ENCODE assay signal across 18 mouse cellular contexts in the genomic region with DNA sequence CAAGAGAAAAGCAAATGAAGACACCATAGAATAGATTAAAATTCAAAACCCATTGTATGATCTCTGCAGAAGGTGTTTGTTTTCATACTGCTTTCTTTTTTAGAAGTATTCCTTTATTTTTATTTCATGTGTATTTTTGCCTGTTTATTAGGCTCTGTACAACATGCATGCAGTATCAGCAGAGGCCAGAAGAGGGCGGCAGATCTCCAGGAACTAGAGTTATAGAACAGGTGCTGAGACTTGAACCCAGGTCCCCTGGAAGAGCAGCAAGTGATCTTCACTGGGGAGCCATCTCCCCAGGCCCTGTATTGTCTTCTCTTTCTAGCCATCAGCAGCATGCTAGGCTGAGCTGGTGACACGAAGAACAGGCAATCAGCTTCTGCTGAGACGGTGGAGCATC. TPM values are rescaled to one million over a fixed set of nuclear protein-coding genes. Genes with fewer than 3 reads are reported as not detected.
A peak's percentile ranks its signal among the peaks of the same experiment; 100 is the strongest.
DNase-seq lines count a peak whose midpoint lies in the region; ATAC-seq and TF ChIP-seq lines count a peak whose summit lies in the region.
"Had no signal": no experiment of that assay in that cellular context is flagged by ENCODE, and none has a peak within 500 bp of the region (broad histone marks: within the 10 kb centered on the region; RNA-seq: fewer than 3 reads in every experiment).

No protein-coding gene starts in this region.

- H3K4me3 ChIP-seq in liver, embryonic 14.5 days (ENCODE audit: insufficient read depth in 1 of 2, low read depth in 2 of 2, low read length in 2 of 2): no peak overlapping the region
- H3K4me3 ChIP-seq in liver, embryonic 11.5 days (ENCODE audit: low read depth, low read length): no peak overlapping the region
- no peak overlapping the region for H3K4me3 ChIP-seq in CH12.LX (replicated peaks in 1 of 3; ENCODE audit: low read depth in 2 of 3, low read length in 2 of 3, poor library complexity in 1 of 3)
- H3K4me3 ChIP-seq: hindbrain, embryonic 13.5 days; midbrain, embryonic 15.5 days; stomach, embryonic 15.5 days had no signal

- dilution Hi-C loops in CH12.LX (cut with MboI; ENCODE audit: extremely low pct_ligation_motif_present, extremely low pct_unique_long_range_greater_than_20kb, low sequenced_read_pairs): no loop called here

- ATAC-seq in liver, embryonic 14.5 days (ENCODE audit: insufficient read depth): no peak
- ATAC-seq in liver, embryonic 11.5 days (replicated peaks; ENCODE audit: low FRiP score): no peak
- ATAC-seq: CD4-positive, CD25-positive, alpha-beta regulatory T cell, adult 4 months; forebrain, embryonic 16.5 days; midbrain, embryonic 15.5 days had no signal

- no peak for TF ChIP-seq POLR2A in CH12.LX (IDR thresholded peaks at IDR 0.05; ENCODE audit: low read depth, low read length)

- TF ChIP-seq EP300 in liver, embryonic 14.5 days (IDR thresholded peaks at IDR 0.05; ENCODE audit: low read depth): no peak
- TF ChIP-seq EP300 in CH12.LX (IDR thresholded peaks at IDR 0.05; ENCODE audit: low read length): no peak

- no peaks in the 10 kb centered on the region for H3K27me3 ChIP-seq in liver, embryonic 14.5 days (ENCODE audit: control insufficient read depth, insufficient read depth, low read length)
- no peaks in the 10 kb centered on the region for H3K27me3 ChIP-seq in liver, embryonic 11.5 days (replicated peaks; ENCODE audit: control insufficient read depth, insufficient read depth, low read length)
- H3K27me3 ChIP-seq in CH12.LX (replicated peaks): no peaks in the 10 kb centered on the region
- H3K27me3 ChIP-seq: hindbrain, embryonic 13.5 days; midbrain, embryonic 15.5 days; stomach, embryonic 15.5 days had no signal

- H3K4me2 ChIP-seq in liver, embryonic 14.5 days (ENCODE audit: low read depth): no peak overlapping the region
- no peak overlapping the region for H3K4me2 ChIP-seq in liver, embryonic 11.5 days
- no peak overlapping the region for H3K4me2 ChIP-seq in CH12.LX (ENCODE audit: insufficient read depth, low read depth, poor library complexity, severe bottlenecking)
- H3K4me2 ChIP-seq: hindbrain, embryonic 13.5 days; midbrain, embryonic 15.5 days; stomach, embryonic 15.5 days had no signal

- TF ChIP-seq RAD21 in CH12.LX (IDR thresholded peaks at IDR 0.05; ENCODE audit: low read depth, low read length): peak; percentile 14

- H3K36me3 ChIP-seq in liver, embryonic 14.5 days (replicated peaks; ENCODE audit: control insufficient read depth, insufficient read depth, low read depth): no peaks in the 10 kb centered on the region
- no peaks in the 10 kb centered on the region for H3K36me3 ChIP-seq in liver, embryonic 11.5 days (ENCODE audit: control insufficient read depth, insufficient read depth, low read length)
- H3K36me3 ChIP-seq in CH12.LX (replicated peaks in 1 of 2; ENCODE audit: control insufficient read depth in 1 of 2, insufficient read depth in 1 of 2, low read length in 1 of 2): no peaks in the 10 kb centered on the region
- H3K36me3 ChIP-seq: hindbrain, embryonic 13.5 days; midbrain, embryonic 15.5 days; stomach, embryonic 15.5 days had no signal

- in situ Hi-C loops in CH12.LX (cut with MboI; ENCODE audit: low pct_ligation_motif_present, low pct_unique_long_range_greater_than_20kb, low sequenced_read_pairs): no loop called here

- H3K79me2 ChIP-seq in CH12.LX (replicated peaks; ENCODE audit: control insufficient read depth, extremely low read depth, insufficient read depth, poor library complexity, severe bottlenecking): no peaks in the 10 kb centered on the region

- 61% methylated on average over 3 of the region's 3 CpGs for WGBS in liver, embryonic 14.5 days (ENCODE audit: insufficient replicate concordance)
- 64% methylated on average over 3 of the region's 3 CpGs for WGBS in liver, embryonic 11.5 days

- H3K4me1 ChIP-seq in liver, embryonic 14.5 days (replicated peaks; ENCODE audit: control insufficient read depth in 2 of 2, insufficient read depth in 2 of 2, low read length in 1 of 2): no peaks in the 10 kb centered on the region
- no peaks in the 10 kb centered on the region for H3K4me1 ChIP-seq in liver, embryonic 11.5 days (replicated peaks; ENCODE audit: control insufficient read depth, insufficient read depth, low read length)
- no peaks in the 10 kb centered on the region for H3K4me1 ChIP-seq in CH12.LX (ENCODE audit: control insufficient read depth in 1 of 2, insufficient read depth in 2 of 2)
- H3K4me1 ChIP-seq: hindbrain, embryonic 13.5 days; midbrain, embryonic 15.5 days had no signal

- no peak overlapping the region for H3K27ac ChIP-seq in liver, embryonic 14.5 days
- H3K27ac ChIP-seq in liver, embryonic 11.5 days (ENCODE audit: low read depth, low read length): no peak overlapping the region
- H3K27ac ChIP-seq in CH12.LX (ENCODE audit: insufficient read depth, low read depth): no peak overlapping the region
- H3K27ac ChIP-seq: hindbrain, embryonic 13.5 days; midbrain, embryonic 15.5 days; stomach, embryonic 15.5 days had no signal

- TF ChIP-seq CTCF in liver, embryonic 14.5 days (IDR thresholded peaks at IDR 0.05; ENCODE audit: low read depth): peak; percentile 49; the same call in 1 of the 2 replicates
- TF ChIP-seq CTCF in CH12.LX (conservative IDR thresholded peaks at IDR 0.05 in 1 of 2, IDR thresholded peaks at IDR 0.05 in 1 of 2; ENCODE audit: low read depth in 2 of 2, low read length in 2 of 2): peak in 1 of 2 experiments; percentile 34; a peak in 2 of 4 replicates

- intact Hi-C loops in heart, postnatal 14 days (cut with DNase I): no loop called here

- no peaks in the 10 kb centered on the region for H3K9me3 ChIP-seq in liver, embryonic 14.5 days (ENCODE audit: control insufficient read depth, low read length)
- 0 out of 2 replicates have a peak, but pooled peaks cover 2% of the 10 kb centered on the region for H3K9me3 ChIP-seq in liver, embryonic 11.5 days (ENCODE audit: control insufficient read depth, low read length)
- peaks cover 19% of the 10 kb centered on the region for H3K9me3 ChIP-seq in CH12.LX (replicated peaks; ENCODE audit: low read length)
- H3K9me3 ChIP-seq: midbrain, embryonic 15.5 days; stomach, embryonic 15.5 days had no signal

- no peak overlapping the region for H3K9ac ChIP-seq in liver, embryonic 14.5 days (replicated peaks)
- H3K9ac ChIP-seq in liver, embryonic 11.5 days (ENCODE audit: low read depth, low read length): no peak overlapping the region
- H3K9ac ChIP-seq in CH12.LX (ENCODE audit: insufficient read depth, low read depth): no peak overlapping the region
- H3K9ac ChIP-seq: hindbrain, embryonic 13.5 days; midbrain, embryonic 15.5 days; stomach, embryonic 15.5 days had no signal

- no peak for DNase-seq in liver, embryonic 14.5 days (ENCODE audit: low read depth in 3 of 3, low spot score in 3 of 3)
- DNase-seq in liver, embryonic 11.5 days (ENCODE audit: low spot score): no peak
- DNase-seq in A20 (ENCODE audit: low read depth, low spot score): peak; percentile 23
- DNase-seq in CH12.LX (ENCODE audit: extremely low read depth): no peak
- peak; percentile 69 for DNase-seq in R1 (ENCODE audit: low read depth, low spot score)
- DNase-seq in adrenal gland, adult 8-10 months: no peak
- DNase-seq in heart, postnatal 14 days: no peak
- no peak for DNase-seq in urinary bladder, postnatal 4 days (ENCODE audit: low spot score in 2 of 2)
- DNase-seq: adrenal gland, postnatal 10 days; cerebellum, adult 11-12 months; heart, adult 18-20 months; layer of hippocampus, adult 9-11 months; lung, adult 2 months had no signal

TF ChIP-seq in CH12.LX, 34 proteins besides CTCF, POLR2A, EP300 and RAD21:
- no peak for TF ChIP-seq GABPA (IDR thresholded peaks at IDR 0.05; ENCODE audit: insufficient replicate concordance, low read depth, low read length)
- TF ChIP-seq BHLHE40 (IDR thresholded peaks at IDR 0.05; ENCODE audit: low read depth, low read length): no peak
- TF ChIP-seq CHD2 (IDR thresholded peaks at IDR 0.05; ENCODE audit: low read length): no peak
- TF ChIP-seq SMC3 (IDR thresholded peaks at IDR 0.05; ENCODE audit: low read depth, low read length): no peak
- no peak for TF ChIP-seq ETS1 (conservative IDR thresholded peaks at IDR 0.05; ENCODE audit: low read depth, low read length)
- no peak for TF ChIP-seq MYC (IDR thresholded peaks at IDR 0.05; ENCODE audit: low read depth, low read length)
- no peak for TF ChIP-seq MXI1 (IDR thresholded peaks at IDR 0.05; ENCODE audit: low read depth, low read length)
- no peak for TF ChIP-seq USF2 (conservative IDR thresholded peaks at IDR 0.05; ENCODE audit: low read depth, low read length)
- no peak for TF ChIP-seq MEF2A (IDR thresholded peaks at IDR 0.05; ENCODE audit: borderline replicate concordance, low read depth, low read length)
- no peak for TF ChIP-seq ZC3H11A (IDR thresholded peaks at IDR 0.05; ENCODE audit: low read depth, low read length)
- TF ChIP-seq UBTF (IDR thresholded peaks at IDR 0.05; ENCODE audit: low read depth, low read length): no peak
- no peak for TF ChIP-seq USF1 (IDR thresholded peaks at IDR 0.05; ENCODE audit: low read depth, low read length)
- no peak for TF ChIP-seq HCFC1 (IDR thresholded peaks at IDR 0.05; ENCODE audit: low read depth, low read length)
- TF ChIP-seq TCF12 (IDR thresholded peaks at IDR 0.05; ENCODE audit: low read depth, low read length): no peak
- no peak for TF ChIP-seq TBP (conservative IDR thresholded peaks at IDR 0.05; ENCODE audit: low read depth, low read length)

RNA-seq across cellular contexts. Expression of a gene that starts 45.9 kb away (rescaled TPM):
- polyA plus RNA-seq in liver, embryonic 14.5 days (2012; rRNA removed): 2.7 and 2.9 TPM in 2 replicates
- 5.6 and 6.6 TPM in 2 replicates for polyA plus RNA-seq in liver, embryonic 14.5 days (2014; fragmentation: Nextera tagmentation; extraction: Ambion mirVana)
- 19.3 and 20.0 TPM in 2 replicates for polyA plus RNA-seq in liver, embryonic 11.5 days (2014; fragmentation: Nextera tagmentation; extraction: Ambion mirVana)
- 8.5 and 9.3 TPM in 2 replicates for total RNA-seq in CH12.LX (2012; rRNA removed)
- 13.3 and 13.6 TPM in 2 replicates for total RNA-seq in CH12.LX (2014; rRNA removed)
- 9.7 and 13.4 TPM in 2 replicates for polyA plus RNA-seq in CH12.LX (2012; ENCODE audit: insufficient read length, low read depth)
- total RNA-seq in adrenal gland, adult 8-10 months (2022): 10 to 100 TPM; 43.1 to 58.7 (median 48.4) TPM
- 10 to 100 TPM; 40.1 to 42.0 TPM for total RNA-seq in heart, postnatal 14 days (2021)

Comparison
In these comparisons a context has a peak if more than half of its experiments do, and no peak if none do; other contexts are left out.
1. DNase-seq: peak in A20 (single experiment) and R1 (single experiment); none in liver, embryonic 14.5 days (0 of 3), liver, embryonic 11.5 days (single experiment), CH12.LX (single experiment), adrenal gland, adult 8-10 months (single experiment), heart, postnatal 14 days (0 of 2) and urinary bladder, postnatal 4 days (0 of 2).